Mouse (Mus musculus): ENCODE measurements around the gene Pfkm. TPM values are rescaled to one million over a fixed set of nuclear protein-coding genes. Genes with fewer than 3 reads are reported as not detected.

The Pfkm gene
- polyA plus RNA-seq, 1 experiment from 2014 or later: 37.2 TPM

DNA sequence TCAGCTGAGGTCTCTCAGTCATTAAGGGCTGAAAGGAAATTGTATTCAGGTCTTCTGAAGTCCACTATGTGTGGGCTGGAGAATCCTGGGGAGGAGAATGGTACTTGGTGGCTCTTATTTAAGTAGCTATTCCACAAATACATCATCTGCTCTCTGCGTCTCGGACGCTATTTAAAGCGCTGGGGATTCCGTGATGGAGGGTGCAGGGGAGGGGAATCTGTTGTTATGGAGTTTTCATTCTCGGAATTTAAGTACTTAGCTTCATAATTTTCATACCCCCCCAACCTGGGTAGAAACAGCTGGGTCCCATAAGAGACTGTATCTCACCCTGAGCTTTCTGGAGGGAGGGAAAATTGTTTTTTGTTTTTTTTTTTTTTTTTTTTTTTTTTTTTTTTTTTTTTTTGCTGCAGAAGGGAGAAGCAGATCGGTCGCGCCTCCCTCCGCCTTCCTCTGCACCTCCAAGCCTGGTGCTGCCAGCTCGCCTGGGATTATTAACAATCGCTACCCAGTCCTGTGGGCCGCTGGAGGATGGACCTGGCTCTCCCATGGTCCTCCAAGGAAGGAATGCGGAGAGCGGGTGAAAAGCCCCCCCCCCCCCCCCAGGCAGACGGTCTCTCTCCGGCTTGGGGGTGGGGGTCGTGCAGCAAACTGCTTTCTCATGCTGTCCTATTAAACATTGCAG lies 74.7 kb downstream of the Pfkm start, which contains the start of gene Ccdc184:
Gene Ccdc184, plus strand, starts transcription at position 196 of the 682 bp plus-strand sequence.
- Histone ChIP-seq H3K27ac (ENCODE audit: low read depth, low read length) (no peak within 1 kb of the TSS), H3K9ac (ENCODE audit: low read depth, low read length) (no peak within 1 kb of the TSS), H3K4me2 (peak within 1 kb of the TSS; percentile 57), H3K9me3 (ENCODE audit: control insufficient read depth, low read length) (no peaks in the 10 kb centered on the region), H3K4me1 (replicated peaks; ENCODE audit: control insufficient read depth, insufficient read depth, low read length) (no peaks in the 10 kb centered on the region), H3K36me3 (ENCODE audit: control insufficient read depth, insufficient read depth, low read length) (no peaks in the 10 kb centered on the region), H3K27me3 (replicated peaks; ENCODE audit: control insufficient read depth, insufficient read depth, low read length) (peaks cover 76% of the 10 kb centered on the region), H3K4me3 (ENCODE audit: low read depth, low read length) (peak within 1 kb of the TSS; percentile 38)
- ATAC-seq (replicated peaks; ENCODE audit: low FRiP score): no peak
- no peak for DNase-seq (ENCODE audit: low spot score)
- 8% methylated on average over 18 of the region's 18 CpGs for WGBS

DNA sequence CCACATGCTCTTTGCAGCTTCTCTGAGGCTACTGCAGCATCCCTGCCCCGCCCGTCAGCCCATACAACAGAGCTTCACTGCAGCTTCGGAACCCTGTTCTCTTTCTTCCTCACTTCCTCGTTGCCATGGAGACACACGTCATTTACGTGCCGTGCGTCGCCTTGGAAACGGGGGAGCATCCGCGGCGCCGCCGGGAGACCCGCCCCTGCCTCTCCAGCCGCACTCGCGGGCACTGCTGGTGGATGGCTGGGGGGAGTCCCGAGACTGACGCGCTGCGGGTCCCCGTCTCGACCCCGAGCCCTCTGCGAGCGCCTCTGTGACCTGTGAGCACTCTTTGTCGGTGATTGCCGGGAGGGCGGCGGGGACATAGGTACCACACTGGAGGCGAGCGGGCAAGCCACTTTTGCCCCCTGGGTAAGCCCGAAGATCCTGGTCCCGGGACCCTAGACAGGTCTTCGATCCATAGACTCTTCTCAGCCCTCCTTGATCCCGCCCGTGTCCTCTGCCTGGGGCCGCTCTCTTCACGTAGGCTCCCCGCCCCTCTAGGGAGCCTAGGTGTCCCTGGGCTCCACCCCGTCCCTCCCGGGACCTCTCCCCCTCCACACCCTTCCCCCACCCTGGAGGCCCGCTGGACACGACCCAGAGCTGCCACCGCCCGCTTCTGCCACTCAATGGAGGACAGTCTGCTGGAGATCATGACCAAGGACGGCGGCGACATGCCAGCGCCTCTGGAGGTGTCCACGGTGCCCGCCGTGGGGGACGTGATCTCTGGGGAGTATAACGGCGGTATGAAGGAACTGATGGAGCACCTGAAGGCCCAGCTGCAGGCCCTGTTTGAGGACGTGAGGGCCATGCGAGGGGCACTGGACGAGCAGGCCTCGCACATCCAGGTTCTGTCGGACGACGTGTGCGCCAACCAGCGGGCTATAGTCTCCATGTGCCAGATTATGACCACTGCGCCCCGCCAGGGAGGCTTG lies 75.5 kb downstream of the Pfkm start:
- Histone ChIP-seq H3K27me3 (replicated peaks; ENCODE audit: control insufficient read depth, insufficient read depth, low read length) (peaks cover 79% of the 10 kb centered on the region), H3K4me3 (ENCODE audit: low read depth, low read length) (peak overlapping the region; percentile 38), H3K9me3 (ENCODE audit: control insufficient read depth, low read length) (no peaks in the 10 kb centered on the region), H3K27ac (ENCODE audit: low read depth, low read length) (no peak overlapping the region), H3K36me3 (ENCODE audit: control insufficient read depth, insufficient read depth, low read length) (no peaks in the 10 kb centered on the region), H3K9ac (ENCODE audit: low read depth, low read length) (no peak overlapping the region), H3K4me2 (peak overlapping the region; percentile 57), H3K4me1 (replicated peaks; ENCODE audit: control insufficient read depth, insufficient read depth, low read length) (no peaks in the 10 kb centered on the region)
- ATAC-seq (replicated peaks; ENCODE audit: low FRiP score): peak; percentile 18; the same call in 1 of the 2 replicates
- 3% methylated on average over 69 of the region's 69 CpGs for WGBS
- peak; percentile 63 for DNase-seq (ENCODE audit: low spot score)

DNA sequence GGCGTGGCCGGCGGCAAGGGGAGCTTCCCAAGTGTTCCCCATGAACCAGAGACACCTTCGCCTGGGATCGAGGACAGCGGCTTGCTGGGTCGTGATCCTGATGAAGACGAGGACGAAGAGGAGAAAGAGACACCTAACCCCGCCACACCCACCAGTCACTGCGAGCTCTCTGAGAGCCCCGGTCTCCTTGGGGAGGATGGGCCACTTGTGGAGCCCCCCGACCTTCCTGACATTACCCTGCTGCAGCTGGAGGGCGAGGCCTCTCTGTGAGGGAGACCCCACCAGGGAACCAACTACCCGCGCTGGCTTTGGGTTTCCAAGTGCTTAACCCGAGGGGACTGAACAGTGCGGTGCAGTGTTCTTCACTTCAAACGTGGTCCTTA lies 76.2 kb downstream of the Pfkm start:
- Histone ChIP-seq H3K27ac (ENCODE audit: low read depth, low read length) (no peak overlapping the region), H3K9me3 (ENCODE audit: control insufficient read depth, low read length) (no peaks in the 10 kb centered on the region), H3K27me3 (replicated peaks; ENCODE audit: control insufficient read depth, insufficient read depth, low read length) (peaks cover 80% of the 10 kb centered on the region), H3K9ac (ENCODE audit: low read depth, low read length) (no peak overlapping the region), H3K36me3 (ENCODE audit: control insufficient read depth, insufficient read depth, low read length) (no peaks in the 10 kb centered on the region), H3K4me3 (ENCODE audit: low read depth, low read length) (no peak overlapping the region), H3K4me2 (no peak overlapping the region), H3K4me1 (replicated peaks; ENCODE audit: control insufficient read depth, insufficient read depth, low read length) (no peaks in the 10 kb centered on the region)
- DNase-seq (ENCODE audit: low spot score) (no peak), ATAC-seq (replicated peaks; ENCODE audit: low FRiP score) (no peak)
- 6% methylated on average over 19 of the region's 19 CpGs for WGBS

DNA sequence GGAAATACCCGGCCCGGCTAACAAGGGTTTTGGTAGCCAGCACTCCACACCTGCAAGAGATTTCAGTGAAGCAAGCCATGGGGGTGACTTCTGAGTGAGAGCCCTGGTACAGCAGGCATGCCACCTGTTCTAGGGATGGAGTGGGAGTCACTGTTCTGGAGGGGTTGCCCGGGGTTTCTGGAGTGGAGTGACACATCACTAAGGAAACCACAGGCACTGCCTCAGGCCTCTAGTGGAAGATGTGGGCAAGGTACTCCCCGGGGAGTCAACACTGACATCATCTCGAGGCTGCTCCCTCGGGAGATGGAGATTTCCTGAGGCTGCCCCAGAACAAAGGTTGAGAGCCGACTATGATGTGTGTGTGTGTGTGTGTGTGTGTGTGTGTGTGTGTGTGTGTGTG lies 78.0 kb downstream of the Pfkm start:
- Histone ChIP-seq H3K9me3 (ENCODE audit: control insufficient read depth, low read length) (no peaks in the 10 kb centered on the region), H3K36me3 (ENCODE audit: control insufficient read depth, insufficient read depth, low read length) (no peaks in the 10 kb centered on the region), H3K4me2 (no peak overlapping the region), H3K27ac (ENCODE audit: low read depth, low read length) (no peak overlapping the region), H3K9ac (ENCODE audit: low read depth, low read length) (no peak overlapping the region), H3K4me3 (ENCODE audit: low read depth, low read length) (no peak overlapping the region), H3K27me3 (replicated peaks; ENCODE audit: control insufficient read depth, insufficient read depth, low read length) (peaks cover 77% of the 10 kb centered on the region), H3K4me1 (replicated peaks; ENCODE audit: control insufficient read depth, insufficient read depth, low read length) (no peaks in the 10 kb centered on the region)
- DNase-seq (ENCODE audit: low spot score) (no peak), ATAC-seq (replicated peaks; ENCODE audit: low FRiP score) (no peak)
- WGBS: 38% methylated on average over 7 of the region's 7 CpGs

DNA sequence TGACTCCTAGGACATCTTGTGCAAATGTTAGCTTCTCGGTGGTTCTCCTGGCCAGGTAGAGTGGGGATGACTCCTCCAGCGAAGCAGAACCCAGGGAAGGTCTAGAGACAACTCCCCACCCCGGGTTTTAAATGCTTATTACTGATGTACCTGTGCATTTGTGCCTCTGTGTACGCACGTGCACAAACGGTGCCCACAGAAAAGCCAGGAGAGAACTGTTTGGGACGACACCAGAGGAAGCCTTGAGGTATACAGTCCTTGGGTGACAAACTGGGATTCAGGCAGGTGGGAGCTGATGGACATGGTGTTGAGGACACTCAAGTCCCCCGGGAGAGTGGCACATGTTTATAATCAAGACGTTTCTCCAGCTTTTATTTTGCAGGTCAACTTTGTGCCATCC lies 78.5 kb downstream of the Pfkm start:
- Histone ChIP-seq H3K27ac (ENCODE audit: low read depth, low read length) (no peak overlapping the region), H3K4me1 (replicated peaks; ENCODE audit: control insufficient read depth, insufficient read depth, low read length) (no peaks in the 10 kb centered on the region), H3K4me2 (no peak overlapping the region), H3K4me3 (ENCODE audit: low read depth, low read length) (no peak overlapping the region), H3K27me3 (replicated peaks; ENCODE audit: control insufficient read depth, insufficient read depth, low read length) (peaks cover 73% of the 10 kb centered on the region), H3K9me3 (ENCODE audit: control insufficient read depth, low read length) (no peaks in the 10 kb centered on the region), H3K36me3 (ENCODE audit: control insufficient read depth, insufficient read depth, low read length) (no peaks in the 10 kb centered on the region), H3K9ac (ENCODE audit: low read depth, low read length) (no peak overlapping the region)
- WGBS: 62% methylated on average over 9 of the region's 9 CpGs
- DNase-seq (ENCODE audit: low spot score) (no peak), ATAC-seq (replicated peaks; ENCODE audit: low FRiP score) (no peak)

DNA sequence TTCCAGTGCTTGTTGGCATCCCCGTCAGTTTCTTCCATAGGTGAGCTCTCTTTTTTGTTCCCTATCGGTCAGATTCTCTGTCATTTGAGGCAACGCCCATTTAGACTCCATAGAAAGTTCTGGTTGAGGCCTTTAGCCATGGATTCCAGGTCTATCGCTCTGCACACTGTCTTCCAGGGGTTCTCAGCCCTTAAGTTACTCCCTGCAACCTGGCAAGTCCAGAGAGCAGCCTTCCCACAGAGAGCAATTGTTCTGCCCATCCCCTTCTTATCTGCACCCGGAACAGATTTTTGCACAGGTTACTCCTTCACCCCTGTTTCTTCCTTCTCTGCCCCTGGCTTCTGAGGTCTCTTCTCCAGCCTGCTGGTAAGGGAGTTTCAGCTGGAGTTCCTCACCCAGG lies 79.7 kb downstream of the Pfkm start:
- WGBS: 65% methylated on average over 5 of the region's 5 CpGs
- Histone ChIP-seq H3K4me1 (replicated peaks; ENCODE audit: control insufficient read depth, insufficient read depth, low read length) (no peaks in the 10 kb centered on the region), H3K4me2 (no peak overlapping the region), H3K27ac (ENCODE audit: low read depth, low read length) (no peak overlapping the region), H3K9ac (ENCODE audit: low read depth, low read length) (no peak overlapping the region), H3K4me3 (ENCODE audit: low read depth, low read length) (no peak overlapping the region), H3K36me3 (ENCODE audit: control insufficient read depth, insufficient read depth, low read length) (no peaks in the 10 kb centered on the region), H3K27me3 (replicated peaks; ENCODE audit: control insufficient read depth, insufficient read depth, low read length) (peaks cover 63% of the 10 kb centered on the region), H3K9me3 (ENCODE audit: control insufficient read depth, low read length) (no peaks in the 10 kb centered on the region)
- ATAC-seq (replicated peaks; ENCODE audit: low FRiP score): no peak
- DNase-seq (ENCODE audit: low spot score): no peak

DNA sequence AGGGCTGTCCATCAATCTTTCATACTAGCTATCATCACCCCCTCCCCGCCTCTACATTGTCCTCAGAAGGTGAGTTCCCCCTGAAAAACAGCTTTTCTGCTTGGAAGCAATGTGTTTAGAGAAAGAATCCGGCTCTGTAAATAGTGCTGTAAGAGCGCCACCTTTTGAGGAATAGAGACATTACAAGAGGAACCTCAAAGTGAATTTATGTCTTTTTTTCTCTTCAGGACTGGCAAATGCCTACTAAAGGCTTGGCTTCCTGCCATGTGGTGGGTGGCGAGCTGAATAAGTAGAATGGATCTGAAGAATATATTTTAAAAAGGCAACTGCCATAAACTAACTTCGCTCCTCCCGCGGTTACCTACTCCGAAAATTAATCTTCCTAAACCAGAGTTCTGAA lies 81.4 kb downstream of the Pfkm start:
- no peak for ATAC-seq (replicated peaks; ENCODE audit: low FRiP score)
- Histone ChIP-seq H3K4me2 (no peak overlapping the region), H3K9me3 (ENCODE audit: control insufficient read depth, low read length) (no peaks in the 10 kb centered on the region), H3K9ac (ENCODE audit: low read depth, low read length) (no peak overlapping the region), H3K4me1 (replicated peaks; ENCODE audit: control insufficient read depth, insufficient read depth, low read length) (no peaks in the 10 kb centered on the region), H3K36me3 (ENCODE audit: control insufficient read depth, insufficient read depth, low read length) (no peaks in the 10 kb centered on the region), H3K27ac (ENCODE audit: low read depth, low read length) (no peak overlapping the region), H3K27me3 (replicated peaks; ENCODE audit: control insufficient read depth, insufficient read depth, low read length) (peaks cover 51% of the 10 kb centered on the region), H3K4me3 (ENCODE audit: low read depth, low read length) (no peak overlapping the region)
- WGBS: 43% methylated on average over 8 of the region's 8 CpGs
- DNase-seq (ENCODE audit: low spot score): no peak

DNA sequence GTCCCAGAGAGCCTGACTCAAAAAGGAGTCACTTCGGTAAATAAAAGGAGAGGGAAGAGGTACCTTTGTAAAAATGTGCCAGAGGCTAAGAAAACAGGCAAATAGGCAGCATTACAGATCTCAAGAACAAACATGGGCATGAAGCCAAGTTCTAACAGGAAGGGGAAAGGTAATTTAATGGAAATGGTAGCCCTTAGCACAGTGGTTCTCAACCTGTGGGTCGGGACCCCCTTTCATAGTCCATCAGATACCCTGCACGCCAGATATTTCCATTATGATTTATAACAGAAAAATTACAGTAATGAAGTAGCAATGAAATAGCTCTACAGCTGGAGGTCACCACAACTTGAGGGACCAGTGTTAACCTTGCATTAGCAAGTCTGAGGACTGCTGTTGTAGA lies 84.9 kb downstream of the Pfkm start:
- ATAC-seq (replicated peaks; ENCODE audit: low FRiP score): no peak
- no peaks in the 10 kb centered on the region for H3K36me3 ChIP-seq (ENCODE audit: control insufficient read depth, insufficient read depth, low read length)

More for the DNA sequence above, 84.9 kb downstream of the Pfkm start:
- Histone ChIP-seq H3K9ac (ENCODE audit: low read depth, low read length) (no peak overlapping the region), H3K27ac (ENCODE audit: low read depth, low read length) (no peak overlapping the region), H3K4me1 (replicated peaks; ENCODE audit: control insufficient read depth, insufficient read depth, low read length) (no peaks in the 10 kb centered on the region), H3K4me3 (ENCODE audit: low read depth, low read length) (no peak overlapping the region), H3K4me2 (no peak overlapping the region), H3K27me3 (replicated peaks; ENCODE audit: control insufficient read depth, insufficient read depth, low read length) (peaks cover 31% of the 10 kb centered on the region), H3K9me3 (ENCODE audit: control insufficient read depth, low read length) (no peaks in the 10 kb centered on the region)
- no peak for DNase-seq (ENCODE audit: low spot score)
- 67% methylated on average over 3 of the region's 3 CpGs for WGBS
